Mouse (Mus musculus) lung, embryonic 16.5 days (tissue): ENCODE data around the gene 1700017D01Rik. TPM values are rescaled to one million over a fixed set of nuclear protein-coding genes. Genes with fewer than 3 reads are reported as not detected.
"Not testable (repeated sequence)": the region's sequence is repeated elsewhere in the genome, so short reads cannot be mapped to it uniquely, and the experiment has no call there.

ENCODE experiments used
- ATAC-seq: fragments of 200-750 bp; cut with Nextera tagmentation; 2 replicates; pipeline ENCODE4 v1.8.0; 2017; ENCODE audit warnings: low read depth, mild to moderate bottlenecking, moderate library complexity
- H3K27ac ChIP-seq: fragments of 300-500 bp; sonication (generic); 2 replicates; pipeline ENCODE4 v1.5.1; 2014; ENCODE audit warnings: mild to moderate bottlenecking, control low read depth, low read length
- H3K27me3 ChIP-seq: fragments of 300-500 bp; sonication (generic); 2 replicates; pipeline ENCODE4 v1.6.1; 2014; ENCODE audit warnings: low read depth, low read length, mixed read lengths; ENCODE audit not compliant: control insufficient read depth, insufficient read depth
- H3K36me3 ChIP-seq: fragments of 300-500 bp; sonication (generic); 2 replicates; pipeline ENCODE4 v1.6.1; 2014; ENCODE audit warnings: low read length; ENCODE audit not compliant: control insufficient read depth, insufficient read depth
- H3K4me1 ChIP-seq: fragments of 300-500 bp; sonication (generic); replicated peaks from 2 replicates; pipeline ENCODE4 v1.6.1; 2014; ENCODE audit warnings: low read length, mixed read lengths; ENCODE audit not compliant: control insufficient read depth, insufficient read depth
- H3K4me2 ChIP-seq: fragments of 300-500 bp; sonication (generic); 2 replicates; pipeline ENCODE4 v1.6.1; 2014; ENCODE audit warnings: low read depth, low read length, control low read depth
- H3K4me3 ChIP-seq: fragments of 300-500 bp; sonication (generic); 2 replicates; pipeline ENCODE4 v1.5.1; 2014; ENCODE audit warnings: mild to moderate bottlenecking, low read length, control low read depth
- H3K9ac ChIP-seq: fragments of 300-500 bp; sonication (generic); 2 replicates; pipeline ENCODE4 v1.6.1; 2014; ENCODE audit warnings: low read length, control low read depth
- H3K9me3 ChIP-seq: fragments of 300-500 bp; sonication (generic); 2 replicates; pipeline ENCODE4 v1.6.1; 2016; ENCODE audit warnings: low read length; ENCODE audit not compliant: control insufficient read depth
- whole genome bisulfite sequencing: fragments of 180-500 bp; shearing (Covaris S2); extraction: QIAGEN DNeasy Blood & Tissue Kit; methylation state at CpG from one replicate; pipeline ENCODE4 v1.1.7; 2014; 5-methylcytosine and 5-hydroxymethylcytosine counted together
- polyA plus RNA-seq: library from polyadenylated mRNA; unstranded; fragments of >200 nt; fragmentation: Nextera tagmentation; extraction: Ambion mirVana; gene quantifications from 2 replicates; pipeline ENCODE4 v1.2.1, GENCODE M21; 2015

1700017D01Rik gene
- polyA plus RNA-seq, 1 experiment from 2014 or later: not detected

GRCm38 (mm10) chr19:11101880-11102279 is 28.8 kb downstream of the 1700017D01Rik start:
- Histone ChIP-seq H3K9me3 (no peaks in the 10 kb centered on the region), H3K27me3 (no peaks in the 10 kb centered on the region), H3K36me3 (no peaks in the 10 kb centered on the region), H3K4me2 (no peak overlapping the region), H3K4me1 (no peaks in the 10 kb centered on the region), H3K4me3 (no peak overlapping the region), H3K27ac (no peak overlapping the region), H3K9ac (no peak overlapping the region)
- 59% methylated on average over 1 of the region's 1 CpGs for WGBS
- ATAC-seq: no peak

- Histone ChIP-seq H3K27me3 (peaks cover 3% of the 10 kb centered on the region), H3K4me1 (no peaks in the 10 kb centered on the region), H3K4me3 (no peak overlapping the region), H3K9me3 (no peaks in the 10 kb centered on the region), H3K27ac (no peak overlapping the region), H3K9ac (no peak overlapping the region), H3K4me2 (no peak overlapping the region), H3K36me3 (no peaks in the 10 kb centered on the region)
- ATAC-seq: no peak
- 80% methylated on average over 3 of the region's 3 CpGs for WGBS
Observed at GRCm38 (mm10) chr19:11098401-11098800, 32.3 kb downstream of the 1700017D01Rik start.

GRCm38 (mm10) chr19:11092131-11092530 is 38.5 kb downstream of the 1700017D01Rik start:
- H3K27me3 ChIP-seq, H3K4me1 ChIP-seq, H3K9me3 ChIP-seq, H3K27ac ChIP-seq, H3K9ac ChIP-seq, H3K36me3 ChIP-seq: not testable (repeated sequence)
- Histone ChIP-seq H3K4me3 (peak overlapping the region; percentile 38), H3K4me2 (peak overlapping the region; percentile 52)
- WGBS: 1% methylated on average over 49 of the region's 50 CpGs
- peak; percentile 47; the same call in 1 of the 2 replicates for ATAC-seq

- Histone ChIP-seq H3K4me2 (no peak within 1 kb of the TSS), H3K36me3 (no peaks in the 10 kb centered on the region), H3K9ac (no peak within 1 kb of the TSS), H3K27me3 (no peaks in the 10 kb centered on the region), H3K9me3 (no peaks in the 10 kb centered on the region), H3K27ac (no peak within 1 kb of the TSS), H3K4me1 (no peaks in the 10 kb centered on the region), H3K4me3 (no peak within 1 kb of the TSS)
- no peak for ATAC-seq
- 70% methylated on average over 4 of the region's 4 CpGs for WGBS
Observed at GRCm38 (mm10) chr19:11080934-11081333, 49.7 kb downstream of the 1700017D01Rik start, which contains the start of gene Ms4a8a. TSS of gene Ms4a8a (minus strand) at chr19:11081102.

GRCm38 (mm10) chr19:11070364-11070763 is 60.3 kb downstream of the 1700017D01Rik start:
- H3K4me2 ChIP-seq: no peak overlapping the region
- no peaks in the 10 kb centered on the region for H3K4me1 ChIP-seq
- no peaks in the 10 kb centered on the region for H3K36me3 ChIP-seq
- no peak overlapping the region for H3K27ac ChIP-seq
- no peak overlapping the region for H3K4me3 ChIP-seq
- H3K9ac ChIP-seq: no peak overlapping the region
- H3K9me3 ChIP-seq: no peaks in the 10 kb centered on the region
- WGBS: 58% methylated on average over 3 of the region's 3 CpGs
- no peak for ATAC-seq
- H3K27me3 ChIP-seq: no peaks in the 10 kb centered on the region

GRCm38 (mm10) chr19:11065202-11065875 is 65.3 kb downstream of the 1700017D01Rik start:
- Histone ChIP-seq H3K27me3 (no peaks in the 10 kb centered on the region), H3K9ac (no peak overlapping the region), H3K4me2 (no peak overlapping the region), H3K27ac (no peak overlapping the region), H3K36me3 (no peaks in the 10 kb centered on the region), H3K4me3 (no peak overlapping the region), H3K4me1 (no peaks in the 10 kb centered on the region), H3K9me3 (no peaks in the 10 kb centered on the region)
- 68% methylated on average over 2 of the region's 2 CpGs for whole genome bisulfite sequencing
- ATAC-seq: no peak

- H3K4me3 ChIP-seq: no peak overlapping the region
- 77% methylated on average over 1 of the region's 1 CpGs for WGBS
- H3K4me1 ChIP-seq: no peaks in the 10 kb centered on the region
- H3K9ac ChIP-seq: no peak overlapping the region
- H3K9me3 ChIP-seq: no peaks in the 10 kb centered on the region
- no peaks in the 10 kb centered on the region for H3K36me3 ChIP-seq
- H3K4me2 ChIP-seq: no peak overlapping the region
- ATAC-seq: no peak
- no peak overlapping the region for H3K27ac ChIP-seq
- no peaks in the 10 kb centered on the region for H3K27me3 ChIP-seq
Observed at GRCm38 (mm10) chr19:11060900-11061299, 69.8 kb downstream of the 1700017D01Rik start.

GRCm38 (mm10) chr19:11059967-11060366 is 70.7 kb downstream of the 1700017D01Rik start:
- Histone ChIP-seq H3K27ac (no peak overlapping the region), H3K9ac (no peak overlapping the region), H3K4me3 (no peak overlapping the region), H3K4me1 (no peaks in the 10 kb centered on the region), H3K36me3 (no peaks in the 10 kb centered on the region), H3K4me2 (no peak overlapping the region), H3K9me3 (no peaks in the 10 kb centered on the region), H3K27me3 (no peaks in the 10 kb centered on the region)
- ATAC-seq: no peak

- not testable (repeated sequence) for H3K36me3 ChIP-seq, H3K27ac ChIP-seq, H3K9me3 ChIP-seq, H3K4me1 ChIP-seq, H3K27me3 ChIP-seq, H3K4me3 ChIP-seq, H3K4me2 ChIP-seq, H3K9ac ChIP-seq, ATAC-seq
- WGBS: 89% methylated on average over 1 of the region's 1 CpGs
Observed at GRCm38 (mm10) chr19:11055700-11056099, 75.0 kb downstream of the 1700017D01Rik start.

- Histone ChIP-seq H3K9ac (no peak overlapping the region), H3K9me3 (no peaks in the 10 kb centered on the region), H3K27ac (no peak overlapping the region), H3K4me1 (no peaks in the 10 kb centered on the region), H3K36me3 (no peaks in the 10 kb centered on the region), H3K4me2 (no peak overlapping the region), H3K4me3 (no peak overlapping the region), H3K27me3 (no peaks in the 10 kb centered on the region)
- 51% methylated on average over 3 of the region's 3 CpGs for WGBS
- no peak for ATAC-seq
Observed at GRCm38 (mm10) chr19:11053277-11053676, 77.4 kb downstream of the 1700017D01Rik start.
